Mouse (Mus musculus): ENCODE data around the gene Ccdc144b. TPM values are rescaled to one million over a fixed set of nuclear protein-coding genes. Genes with fewer than 3 reads are reported as not detected.

Ccdc144b gene
- polyA plus RNA-seq (2015; fragmentation: Nextera tagmentation; extraction: Ambion mirVana): not detected in 2 replicates

DNA sequence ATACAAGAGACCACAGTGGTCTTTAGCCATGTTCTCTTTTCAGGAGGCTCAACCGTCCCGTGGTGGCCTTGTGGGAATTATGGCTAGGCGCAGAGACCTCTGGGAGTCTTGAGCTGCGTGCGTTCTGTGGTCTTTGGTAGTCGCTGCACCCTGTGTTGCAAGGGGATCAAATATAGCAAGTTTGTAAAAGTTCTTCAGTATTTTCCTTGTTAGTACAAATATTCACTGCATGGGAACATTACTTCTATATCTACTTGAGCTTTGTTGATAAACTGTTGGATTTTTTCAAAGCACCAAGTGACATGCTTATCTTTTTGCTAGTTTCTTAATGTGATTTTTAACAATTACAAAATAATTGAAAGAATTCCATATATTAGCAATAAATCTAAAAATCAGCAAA, at the start of gene Ccdc144b:
Gene Ccdc144b (minus strand): TSS at position 101 of the 400 bp plus-strand sequence.
- Histone ChIP-seq H3K27ac (no peak within 1 kb of the TSS), H3K4me1 (replicated peaks) (no peaks in the 10 kb centered on the region), H3K9me3 (no peaks in the 10 kb centered on the region), H3K9ac (replicated peaks) (no peak within 1 kb of the TSS), H3K27me3 (peaks cover 5% of the 10 kb centered on the region; the same call in 1 of the 2 replicates), H3K4me3 (replicated peaks) (no peak within 1 kb of the TSS), H3K4me2 (replicated peaks) (no peak within 1 kb of the TSS), H3K36me3 (no peaks in the 10 kb centered on the region)
- no peak for ATAC-seq
- WGBS: 90% methylated on average over 6 of the region's 6 CpGs

GRCm38 (mm10) chr3:36095371-36095770, 42.0 kb upstream of the Ccdc144b start:
- no peak overlapping the region for H3K27ac ChIP-seq
- H3K4me2 ChIP-seq (replicated peaks): no peak overlapping the region
- H3K9me3 ChIP-seq: no peaks in the 10 kb centered on the region
- no peak for ATAC-seq
- H3K27me3 ChIP-seq: no peaks in the 10 kb centered on the region
- no peaks in the 10 kb centered on the region for H3K4me1 ChIP-seq (replicated peaks)
- H3K36me3 ChIP-seq: peaks cover 26% of the 10 kb centered on the region
- no peak overlapping the region for H3K9ac ChIP-seq (replicated peaks)
- H3K4me3 ChIP-seq (replicated peaks): no peak overlapping the region
- 81% methylated on average over 2 of the region's 2 CpGs for WGBS

DNA sequence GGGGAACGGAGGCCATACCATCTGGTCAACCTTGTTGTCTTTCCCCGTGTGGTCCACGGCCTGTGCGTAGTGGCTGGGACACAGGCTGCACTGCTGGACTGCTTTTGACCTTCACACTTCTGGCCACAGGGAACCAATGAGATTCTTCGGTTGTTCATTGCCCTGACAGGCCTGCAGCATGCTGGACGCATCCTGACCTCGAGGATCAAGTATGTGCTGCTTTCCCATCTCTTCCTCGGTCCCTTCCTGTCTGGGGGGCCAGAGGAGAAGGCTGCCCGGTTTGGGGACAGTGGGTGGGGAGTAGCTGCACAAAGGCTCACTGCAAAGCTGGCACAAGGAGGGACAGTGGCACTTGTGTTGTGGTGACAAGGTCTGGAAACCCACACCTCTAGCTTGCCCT, 34.2 kb upstream of the Ccdc144b start:
- no peaks in the 10 kb centered on the region for H3K9me3 ChIP-seq
- no peak for ATAC-seq
- WGBS: 94% methylated on average over 9 of the region's 9 CpGs
- H3K27ac ChIP-seq: no peak overlapping the region
- H3K4me3 ChIP-seq (replicated peaks): no peak overlapping the region
- H3K4me2 ChIP-seq (replicated peaks): no peak overlapping the region
- no peaks in the 10 kb centered on the region for H3K27me3 ChIP-seq
- peaks cover 86% of the 10 kb centered on the region for H3K36me3 ChIP-seq
- H3K4me1 ChIP-seq (replicated peaks): no peaks in the 10 kb centered on the region
- H3K9ac ChIP-seq (replicated peaks): no peak overlapping the region

- WGBS: 97% methylated on average over 5 of the region's 5 CpGs
These were observed 32.0 kb upstream of the Ccdc144b start for GRCm38 (mm10) chr3:36085394-36085793.

DNA sequence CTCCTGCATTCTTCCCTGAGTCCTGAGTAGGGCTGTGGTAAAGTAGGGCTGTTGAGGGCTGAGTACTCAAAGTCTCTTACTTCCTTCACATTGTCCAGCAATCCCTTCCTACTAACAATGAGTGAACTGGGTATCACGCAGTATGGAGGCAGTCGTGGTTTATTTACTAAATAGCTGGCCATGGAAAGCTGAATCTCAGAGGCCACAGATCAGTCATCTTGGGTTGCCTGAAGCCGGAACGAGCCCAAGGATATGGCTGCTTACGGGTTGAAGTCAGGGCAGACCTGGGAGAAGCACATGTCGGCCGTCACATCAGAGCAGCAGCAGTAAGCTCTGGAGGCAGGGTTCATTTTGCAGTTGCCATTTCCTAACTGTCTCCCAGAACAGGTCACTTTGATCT, 30.0 kb upstream of the Ccdc144b start:
- Histone ChIP-seq H3K36me3 (peaks cover 93% of the 10 kb centered on the region), H3K27me3 (no peaks in the 10 kb centered on the region), H3K9me3 (no peaks in the 10 kb centered on the region), H3K4me3 (replicated peaks) (no peak overlapping the region), H3K4me2 (replicated peaks) (no peak overlapping the region), H3K27ac (no peak overlapping the region), H3K9ac (replicated peaks) (no peak overlapping the region), H3K4me1 (replicated peaks) (no peaks in the 10 kb centered on the region)
- ATAC-seq: no peak
- WGBS: 98% methylated on average over 7 of the region's 7 CpGs

More at GRCm38 (mm10) chr3:36085394-36085793, 32.0 kb upstream of the Ccdc144b start:
- Histone ChIP-seq H3K36me3 (peaks cover 93% of the 10 kb centered on the region), H3K9ac (replicated peaks) (no peak overlapping the region), H3K4me1 (replicated peaks) (no peaks in the 10 kb centered on the region), H3K27me3 (no peaks in the 10 kb centered on the region), H3K9me3 (no peaks in the 10 kb centered on the region), H3K4me2 (replicated peaks) (no peak overlapping the region), H3K4me3 (replicated peaks) (no peak overlapping the region), H3K27ac (no peak overlapping the region)
- ATAC-seq: peak; percentile 14; the same call in 1 of the 2 replicates

GRCm38 (mm10) chr3:36082843-36083242, 29.5 kb upstream of the Ccdc144b start:
- Histone ChIP-seq H3K27me3 (no peaks in the 10 kb centered on the region), H3K9ac (replicated peaks) (no peak overlapping the region), H3K27ac (no peak overlapping the region), H3K9me3 (no peaks in the 10 kb centered on the region), H3K36me3 (peaks cover 93% of the 10 kb centered on the region), H3K4me1 (replicated peaks) (no peaks in the 10 kb centered on the region), H3K4me3 (replicated peaks) (no peak overlapping the region), H3K4me2 (replicated peaks) (no peak overlapping the region)
- ATAC-seq: no peak
- 96% methylated on average over 4 of the region's 4 CpGs for WGBS

GRCm38 (mm10) chr3:36080741-36081140, 27.4 kb upstream of the Ccdc144b start:
- Histone ChIP-seq H3K36me3 (peaks cover 93% of the 10 kb centered on the region), H3K4me1 (replicated peaks) (no peaks in the 10 kb centered on the region), H3K27me3 (no peaks in the 10 kb centered on the region), H3K9ac (replicated peaks) (no peak overlapping the region), H3K27ac (no peak overlapping the region), H3K4me3 (replicated peaks) (no peak overlapping the region), H3K4me2 (replicated peaks) (no peak overlapping the region), H3K9me3 (no peaks in the 10 kb centered on the region)
- 97% methylated on average over 5 of the region's 5 CpGs for WGBS
- ATAC-seq: no peak

GRCm38 (mm10) chr3:36079886-36080285, 26.5 kb upstream of the Ccdc144b start:
- Histone ChIP-seq H3K9ac (replicated peaks) (no peak overlapping the region), H3K9me3 (no peaks in the 10 kb centered on the region), H3K27me3 (no peaks in the 10 kb centered on the region), H3K4me1 (replicated peaks) (no peaks in the 10 kb centered on the region), H3K4me2 (replicated peaks) (no peak overlapping the region), H3K27ac (no peak overlapping the region), H3K4me3 (replicated peaks) (no peak overlapping the region), H3K36me3 (peaks cover 93% of the 10 kb centered on the region)
- no peak for ATAC-seq
- 95% methylated on average over 5 of the region's 5 CpGs for WGBS

DNA sequence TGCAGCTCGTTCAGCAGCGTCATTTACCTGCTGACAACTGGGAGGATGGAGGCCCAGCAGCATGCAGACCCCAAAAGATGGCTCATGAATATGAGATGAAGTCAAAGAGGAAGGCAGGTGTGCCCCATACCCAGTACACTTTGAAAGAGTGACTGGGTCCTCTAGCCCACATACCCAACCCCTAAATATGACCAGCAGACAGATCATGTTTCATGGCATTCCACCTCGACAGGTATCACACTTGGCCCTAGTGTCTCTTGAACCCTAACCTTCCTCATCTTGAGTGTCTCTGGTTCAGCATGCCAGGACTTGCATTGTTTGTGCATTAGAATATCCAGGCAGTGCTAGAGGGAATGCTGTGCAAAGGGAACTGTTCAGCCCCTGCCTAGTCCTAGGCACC, 24.0 kb upstream of the Ccdc144b start:
- no peak for ATAC-seq
- H3K4me2 ChIP-seq (replicated peaks): no peak overlapping the region
- H3K4me1 ChIP-seq (replicated peaks): no peaks in the 10 kb centered on the region
- no peak overlapping the region for H3K9ac ChIP-seq (replicated peaks)
- no peak overlapping the region for H3K4me3 ChIP-seq (replicated peaks)
- H3K27me3 ChIP-seq: no peaks in the 10 kb centered on the region
- no peaks in the 10 kb centered on the region for H3K9me3 ChIP-seq
- no peak overlapping the region for H3K27ac ChIP-seq
- WGBS: 94% methylated on average over 3 of the region's 3 CpGs
- H3K36me3 ChIP-seq: peaks cover 91% of the 10 kb centered on the region

DNA sequence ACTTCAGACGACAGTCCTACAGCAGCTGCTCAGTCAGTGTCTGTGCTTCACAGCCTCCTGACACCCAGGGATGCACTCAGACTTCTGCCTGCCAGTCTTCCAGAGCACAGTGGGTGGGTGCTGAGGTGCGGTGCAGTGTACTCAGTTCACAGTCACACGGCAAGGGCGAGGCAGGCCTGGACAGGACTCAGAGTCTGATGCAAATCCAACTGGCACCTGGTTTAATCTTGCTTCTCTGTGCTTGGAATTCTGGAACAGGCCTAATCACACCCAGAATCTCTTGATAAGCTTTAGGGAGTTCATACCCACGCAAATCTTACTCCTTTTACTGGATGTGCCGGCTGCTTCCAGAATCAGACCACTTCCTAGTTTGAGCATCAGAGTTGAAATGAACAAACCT, 22.1 kb upstream of the Ccdc144b start:
- 95% methylated on average over 6 of the region's 6 CpGs for whole genome bisulfite sequencing
- Histone ChIP-seq H3K4me2 (replicated peaks) (no peak overlapping the region), H3K9me3 (no peaks in the 10 kb centered on the region), H3K27me3 (no peaks in the 10 kb centered on the region), H3K27ac (no peak overlapping the region), H3K4me3 (replicated peaks) (no peak overlapping the region), H3K9ac (replicated peaks) (no peak overlapping the region), H3K4me1 (replicated peaks) (no peaks in the 10 kb centered on the region), H3K36me3 (peaks cover 83% of the 10 kb centered on the region)
- ATAC-seq: no peak

- no peak for ATAC-seq
- Histone ChIP-seq H3K27me3 (no peaks in the 10 kb centered on the region), H3K4me3 (replicated peaks) (no peak overlapping the region), H3K4me2 (replicated peaks) (no peak overlapping the region), H3K9ac (replicated peaks) (no peak overlapping the region), H3K9me3 (no peaks in the 10 kb centered on the region), H3K27ac (no peak overlapping the region), H3K36me3 (peaks cover 76% of the 10 kb centered on the region), H3K4me1 (replicated peaks) (no peaks in the 10 kb centered on the region)
- 95% methylated on average over 6 of the region's 6 CpGs for WGBS
These were observed 20.9 kb upstream of the Ccdc144b start for GRCm38 (mm10) chr3:36074231-36074630.

- no peak overlapping the region for H3K27ac ChIP-seq
- WGBS: 98% methylated on average over 5 of the region's 5 CpGs
- H3K36me3 ChIP-seq: peaks cover 44% of the 10 kb centered on the region
- no peak overlapping the region for H3K9ac ChIP-seq (replicated peaks)
- no peak for ATAC-seq
- no peak overlapping the region for H3K4me2 ChIP-seq (replicated peaks)
- no peaks in the 10 kb centered on the region for H3K27me3 ChIP-seq
- no peaks in the 10 kb centered on the region for H3K9me3 ChIP-seq
- H3K4me1 ChIP-seq (replicated peaks): peaks cover 16% of the 10 kb centered on the region
- no peak overlapping the region for H3K4me3 ChIP-seq (replicated peaks)
These were observed 17.7 kb upstream of the Ccdc144b start for GRCm38 (mm10) chr3:36071047-36071446.

GRCm38 (mm10) chr3:36070436-36070835, 17.1 kb upstream of the Ccdc144b start:
- H3K4me3 ChIP-seq (replicated peaks): no peak overlapping the region
- 93% methylated on average over 4 of the region's 4 CpGs for WGBS
- no peaks in the 10 kb centered on the region for H3K27me3 ChIP-seq

More at GRCm38 (mm10) chr3:36070436-36070835, 17.1 kb upstream of the Ccdc144b start:
- Histone ChIP-seq H3K9me3 (no peaks in the 10 kb centered on the region), H3K27ac (no peak overlapping the region), H3K4me2 (replicated peaks) (no peak overlapping the region), H3K9ac (replicated peaks) (no peak overlapping the region), H3K4me1 (replicated peaks) (peaks cover 16% of the 10 kb centered on the region), H3K36me3 (peaks cover 38% of the 10 kb centered on the region)
- ATAC-seq: no peak
